Mouse (Mus musculus): ENCODE measurements around the gene Sbno2. TPM values are rescaled to one million over a fixed set of nuclear protein-coding genes. Genes with fewer than 3 reads are reported as not detected.

Gene Sbno2
- polyA plus RNA-seq, 1 experiment from 2014 or later = 15.0 TPM

GRCm38 (mm10) chr10:80036832-80037231 is 68.5 kb downstream of the Sbno2 start:
- H3K4me2 ChIP-seq = no peak overlapping the region
- 0 out of 2 replicates have a peak overlapping the region, but pooled peaks have one; percentile 5 for H3K27ac ChIP-seq
- peaks cover 47% of the 10 kb centered on the region for H3K36me3 ChIP-seq
- no peak overlapping the region for H3K4me3 ChIP-seq
- H3K9ac ChIP-seq = 0 out of 2 replicates have a peak overlapping the region, but pooled peaks have one; percentile 4
- WGBS (ENCODE audit: insufficient replicate concordance) = 86% methylated on average over 13 of the region's 13 CpGs
- H3K4me1 ChIP-seq = peaks cover 64% of the 10 kb centered on the region
- no peak for ATAC-seq
- H3K27me3 ChIP-seq (replicated peaks) = no peaks in the 10 kb centered on the region
- no peaks in the 10 kb centered on the region for H3K9me3 ChIP-seq (replicated peaks)

GRCm38 (mm10) chr10:80035686-80036085 is 69.7 kb downstream of the Sbno2 start:
- peaks cover 75% of the 10 kb centered on the region for H3K4me1 ChIP-seq
- 82% methylated on average over 5 of the region's 5 CpGs for WGBS (ENCODE audit: insufficient replicate concordance)
- no peak overlapping the region for H3K4me2 ChIP-seq
- H3K9me3 ChIP-seq (replicated peaks) = no peaks in the 10 kb centered on the region
- no peak for ATAC-seq
- H3K4me3 ChIP-seq = no peak overlapping the region
- H3K27me3 ChIP-seq (replicated peaks) = no peaks in the 10 kb centered on the region
- H3K27ac ChIP-seq = peak overlapping the region; percentile 17; the same call in 1 of the 2 replicates
- no peak overlapping the region; the same call in 1 of the 2 replicates for H3K9ac ChIP-seq
- peaks cover 58% of the 10 kb centered on the region for H3K36me3 ChIP-seq

- Histone ChIP-seq H3K4me1 (peaks cover 77% of the 10 kb centered on the region), H3K4me3 (no peak overlapping the region), H3K9ac (0 out of 2 replicates have a peak overlapping the region, but pooled peaks have one; percentile 17), H3K9me3 (replicated peaks) (no peaks in the 10 kb centered on the region), H3K27ac (peak overlapping the region; percentile 17; the same call in 1 of the 2 replicates), H3K36me3 (peaks cover 63% of the 10 kb centered on the region), H3K27me3 (replicated peaks) (no peaks in the 10 kb centered on the region), H3K4me2 (no peak overlapping the region)
- WGBS (ENCODE audit: insufficient replicate concordance) = 86% methylated on average over 8 of the region's 8 CpGs
- ATAC-seq = no peak
These were observed 70.2 kb downstream of the Sbno2 start for GRCm38 (mm10) chr10:80035148-80035547.

GRCm38 (mm10) chr10:80033511-80034391 is 71.6 kb downstream of the Sbno2 start:
- Histone ChIP-seq H3K9me3 (replicated peaks) (no peaks in the 10 kb centered on the region), H3K4me1 (peaks cover 69% of the 10 kb centered on the region), H3K27ac (peak overlapping the region; percentile 74), H3K9ac (0 out of 2 replicates have a peak overlapping the region, but pooled peaks have one; percentile 7), H3K4me2 (peak overlapping the region; percentile 15; the same call in 1 of the 2 replicates), H3K36me3 (peaks cover 77% of the 10 kb centered on the region), H3K27me3 (replicated peaks) (no peaks in the 10 kb centered on the region), H3K4me3 (no peak overlapping the region)
- ATAC-seq = peak; percentile 43; the same call in 1 of the 2 replicates
- WGBS (ENCODE audit: insufficient replicate concordance) = 16% methylated on average over 9 of the region's 9 CpGs

- no peak overlapping the region for H3K4me3 ChIP-seq
- peaks cover 77% of the 10 kb centered on the region for H3K36me3 ChIP-seq
- H3K4me2 ChIP-seq = peak overlapping the region; percentile 15
- peak; percentile 49 for ATAC-seq
- H3K4me1 ChIP-seq = peaks cover 68% of the 10 kb centered on the region
- H3K9ac ChIP-seq = 0 out of 2 replicates have a peak overlapping the region, but pooled peaks have one; percentile 25
- H3K27me3 ChIP-seq (replicated peaks) = no peaks in the 10 kb centered on the region
- H3K9me3 ChIP-seq (replicated peaks) = no peaks in the 10 kb centered on the region
- peak overlapping the region; percentile 74 for H3K27ac ChIP-seq
- WGBS (ENCODE audit: insufficient replicate concordance) = 6% methylated on average over 5 of the region's 5 CpGs
These were observed 72.4 kb downstream of the Sbno2 start for GRCm38 (mm10) chr10:80032799-80033480.

GRCm38 (mm10) chr10:80030736-80031135 is 74.6 kb downstream of the Sbno2 start:
- 83% methylated on average over 17 of the region's 17 CpGs for WGBS (ENCODE audit: insufficient replicate concordance)
- Histone ChIP-seq H3K4me3 (no peak overlapping the region), H3K27ac (0 out of 2 replicates have a peak overlapping the region, but pooled peaks have one; percentile 74), H3K27me3 (replicated peaks) (no peaks in the 10 kb centered on the region), H3K4me2 (no peak overlapping the region), H3K4me1 (peaks cover 73% of the 10 kb centered on the region), H3K9me3 (replicated peaks) (no peaks in the 10 kb centered on the region), H3K9ac (no peak overlapping the region), H3K36me3 (peaks cover 76% of the 10 kb centered on the region)
- no peak for ATAC-seq

- no peak overlapping the region for H3K9ac ChIP-seq
- no peaks in the 10 kb centered on the region for H3K27me3 ChIP-seq (replicated peaks)
- H3K4me3 ChIP-seq = no peak overlapping the region
- 62% methylated on average over 9 of the region's 9 CpGs for WGBS (ENCODE audit: insufficient replicate concordance)
- no peaks in the 10 kb centered on the region for H3K9me3 ChIP-seq (replicated peaks)
- H3K4me1 ChIP-seq = peaks cover 73% of the 10 kb centered on the region
- H3K27ac ChIP-seq = peak overlapping the region; percentile 20; the same call in 1 of the 2 replicates
- no peak for ATAC-seq
- H3K4me2 ChIP-seq = no peak overlapping the region
- H3K36me3 ChIP-seq = peaks cover 76% of the 10 kb centered on the region
These were observed 75.2 kb downstream of the Sbno2 start for GRCm38 (mm10) chr10:80030191-80030590.

GRCm38 (mm10) chr10:80028521-80028846 is 76.9 kb downstream of the Sbno2 start:
- H3K4me3 ChIP-seq = no peak overlapping the region
- no peaks in the 10 kb centered on the region for H3K9me3 ChIP-seq (replicated peaks)
- 85% methylated on average over 13 of the region's 13 CpGs for WGBS (ENCODE audit: insufficient replicate concordance)
- H3K27me3 ChIP-seq (replicated peaks) = no peaks in the 10 kb centered on the region
- 0 out of 2 replicates have a peak overlapping the region, but pooled peaks have one; percentile 33 for H3K27ac ChIP-seq
- ATAC-seq = no peak
- peaks cover 76% of the 10 kb centered on the region for H3K4me1 ChIP-seq
- H3K36me3 ChIP-seq = peaks cover 78% of the 10 kb centered on the region
- no peak overlapping the region for H3K9ac ChIP-seq
- no peak overlapping the region for H3K4me2 ChIP-seq

- ATAC-seq = peak; percentile 37; the same call in 1 of the 2 replicates
- WGBS (ENCODE audit: insufficient replicate concordance) = 63% methylated on average over 20 of the region's 20 CpGs
These were observed 77.5 kb downstream of the Sbno2 start for GRCm38 (mm10) chr10:80027681-80028520.

GRCm38 (mm10) chr10:80025889-80026288 is 79.5 kb downstream of the Sbno2 start:
- ATAC-seq = peak; percentile 44

More at GRCm38 (mm10) chr10:80027681-80028520, 77.5 kb downstream of the Sbno2 start:
- peak overlapping the region; percentile 36; the same call in 1 of the 2 replicates for H3K27ac ChIP-seq
- H3K4me1 ChIP-seq = peaks cover 72% of the 10 kb centered on the region
- H3K4me3 ChIP-seq = no peak overlapping the region
- H3K4me2 ChIP-seq = no peak overlapping the region
- no peaks in the 10 kb centered on the region for H3K27me3 ChIP-seq (replicated peaks)
- no peaks in the 10 kb centered on the region for H3K9me3 ChIP-seq (replicated peaks)
- H3K36me3 ChIP-seq = peaks cover 82% of the 10 kb centered on the region
- H3K9ac ChIP-seq = no peak overlapping the region

GRCm38 (mm10) chr10:80025463-80025862 is 79.9 kb downstream of the Sbno2 start:
- no peak overlapping the region for H3K4me2 ChIP-seq
- no peaks in the 10 kb centered on the region for H3K27me3 ChIP-seq (replicated peaks)
- 80% methylated on average over 10 of the region's 10 CpGs for WGBS (ENCODE audit: insufficient replicate concordance)
- peak overlapping the region; percentile 2; the same call in 1 of the 2 replicates for H3K9ac ChIP-seq
- H3K9me3 ChIP-seq (replicated peaks) = no peaks in the 10 kb centered on the region
- peak overlapping the region; percentile 36; the same call in 1 of the 2 replicates for H3K27ac ChIP-seq
- peaks cover 93% of the 10 kb centered on the region for H3K36me3 ChIP-seq
- H3K4me3 ChIP-seq = no peak overlapping the region
- no peak for ATAC-seq
- H3K4me1 ChIP-seq = peaks cover 55% of the 10 kb centered on the region

More at GRCm38 (mm10) chr10:80025889-80026288, 79.5 kb downstream of the Sbno2 start:
- no peak overlapping the region for H3K4me2 ChIP-seq
- peaks cover 93% of the 10 kb centered on the region for H3K36me3 ChIP-seq
- H3K27me3 ChIP-seq (replicated peaks) = no peaks in the 10 kb centered on the region
- H3K27ac ChIP-seq = peak overlapping the region; percentile 36; the same call in 1 of the 2 replicates
- no peaks in the 10 kb centered on the region for H3K9me3 ChIP-seq (replicated peaks)
- WGBS (ENCODE audit: insufficient replicate concordance) = 59% methylated on average over 12 of the region's 12 CpGs
- H3K4me3 ChIP-seq = no peak overlapping the region
- H3K4me1 ChIP-seq = peaks cover 55% of the 10 kb centered on the region
- peak overlapping the region; percentile 2; the same call in 1 of the 2 replicates for H3K9ac ChIP-seq

All from liver, embryonic 12.5 days (tissue).